Mouse (Mus musculus) ES-E14 (cell line): ENCODE data around the gene Mapk10. TPM values are rescaled to one million over a fixed set of nuclear protein-coding genes. Genes with fewer than 3 reads are reported as not detected.

ENCODE experiments used
- DNase-seq: peaks from one replicate; pipeline ENCODE4 v3.0.0-alpha.2; 2013; ENCODE audit warnings: low read depth, low spot score
- H3K27ac ChIP-seq: 2 replicates; pipeline ENCODE4 v1.5.1; 2012; ENCODE audit warnings: low read depth, mild to moderate bottlenecking, low read length, moderate library complexity, mixed read lengths; ENCODE audit not compliant: poor library complexity, insufficient read depth, severe bottlenecking
- H3K36me3 ChIP-seq: 2 replicates; pipeline ENCODE4 v1.6.1; 2012; ENCODE audit warnings: mild to moderate bottlenecking, low read length, moderate library complexity, mixed read lengths; ENCODE audit not compliant: control insufficient read depth, poor library complexity, insufficient read depth, severe bottlenecking
- H3K4me1 ChIP-seq, 2 experiments: fragments of 150-350 bp in 1 of 2; sonication (generic) in 1 of 2; 2 replicates each; pipeline ENCODE4 v1.6.1; 2012; ENCODE audit warnings: low read length in 2 of 2, mild to moderate bottlenecking in 1 of 2, mixed read lengths in 1 of 2; ENCODE audit not compliant: control insufficient read depth in 2 of 2, insufficient read depth in 2 of 2, poor library complexity in 1 of 2
- H3K4me3 ChIP-seq, 2 experiments: fragments of 150-350 bp in 1 of 2; sonication (generic) in 1 of 2; 2 replicates each; pipeline ENCODE4 v1.5.1; 2012; ENCODE audit warnings: low read length in 2 of 2, low read depth in 1 of 2, mild to moderate bottlenecking in 1 of 2, mixed read lengths in 1 of 2; ENCODE audit not compliant: insufficient read depth in 1 of 2, poor library complexity in 1 of 2, severe bottlenecking in 1 of 2
- H3K9ac ChIP-seq: 2 replicates; pipeline ENCODE4 v1.6.1; 2012; ENCODE audit warnings: low read depth, mild to moderate bottlenecking, low read length, mixed read lengths; ENCODE audit not compliant: poor library complexity, insufficient read depth, severe bottlenecking
- H3K9me3 ChIP-seq: fragments of 150-350 bp; sonication (generic); 2 replicates; pipeline ENCODE4 v1.6.1; 2012; ENCODE audit warnings: low read depth, mild to moderate bottlenecking, low read length; ENCODE audit not compliant: control insufficient read depth, insufficient read depth
- CHD2 ChIP-seq: IDR thresholded peaks from 2 replicates; pipeline ENCODE4 v1.6.1; 2014; ENCODE audit warnings: mild to moderate bottlenecking, low read depth, low read length, inconsistent platforms
- HCFC1 ChIP-seq: IDR thresholded peaks from 2 replicates; pipeline ENCODE4 v1.6.1; 2012; ENCODE audit warnings: low read length, inconsistent platforms, borderline replicate concordance; ENCODE audit not compliant: insufficient read depth
- MAFK ChIP-seq: IDR thresholded peaks from 2 replicates; pipeline ENCODE4 v1.6.1; 2014; ENCODE audit warnings: mild to moderate bottlenecking, low read depth, low read length, inconsistent platforms; ENCODE audit not compliant: insufficient read depth
- ZC3H11A ChIP-seq: IDR thresholded peaks from 2 replicates; pipeline ENCODE4 v1.6.1; 2012; ENCODE audit warnings: low read depth, mild to moderate bottlenecking, inconsistent platforms, low read length, borderline replicate concordance
- ZNF384 ChIP-seq: IDR thresholded peaks from 2 replicates; pipeline ENCODE4 v1.6.1; 2012; ENCODE audit warnings: low read depth, low read length, inconsistent platforms
- in situ Hi-C, 2 experiments: fragments of 600-800 bp; cut with MboI; formaldehyde crosslinking; loops; one replicate each; pipeline ENCODE4 v1.15.1; 2025; ENCODE audit warnings: low sequenced_read_pairs in 2 of 2, inconsistent platforms in 1 of 2; ENCODE audit not compliant: unreplicated experiment in 2 of 2
- total RNA-seq: library from RNA; depleted of rRNA; stranded (reverse); fragments of 300-350 nt; gene quantifications from 2 replicates; pipeline ENCODE4 v1.2.3, GENCODE M21; 2012

The Mapk10 gene
- total RNA-seq, 1 experiment = 1.9 TPM

DNA sequence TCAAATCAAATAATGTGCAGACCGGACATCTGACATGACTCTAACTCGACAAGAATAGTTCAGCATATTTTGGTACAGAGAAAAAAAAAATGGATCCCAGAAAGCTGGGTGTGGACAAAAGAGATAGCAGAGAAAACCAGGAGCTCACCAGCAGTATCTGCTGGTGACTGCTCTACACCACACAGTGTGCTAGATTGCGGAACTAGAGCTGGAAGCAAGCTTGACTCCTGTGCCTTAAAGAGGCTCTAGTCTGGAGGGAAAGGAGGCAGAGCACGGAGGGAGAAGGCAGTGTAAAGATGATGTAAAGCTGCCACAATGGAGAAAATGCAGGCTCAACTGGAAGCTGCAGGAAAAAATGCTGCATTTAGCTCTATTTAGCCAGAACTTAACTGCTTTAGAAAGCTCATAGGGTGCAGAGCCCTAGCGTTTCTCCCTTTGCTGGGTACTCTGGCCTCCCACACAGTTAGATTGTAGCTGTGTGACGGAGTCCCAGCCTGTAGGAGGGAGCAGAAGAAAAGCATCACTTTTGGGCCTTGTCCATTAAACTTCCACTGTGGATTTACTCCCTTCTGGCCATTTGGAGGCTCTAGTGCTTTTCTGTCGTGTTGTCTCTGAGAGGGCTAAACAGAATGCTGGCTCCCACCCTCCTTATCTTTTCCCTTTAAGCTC lies 188.5 kb downstream of the Mapk10 start:
- Histone ChIP-seq H3K9me3 (no peaks in the 10 kb centered on the region), H3K4me3 (no peak overlapping the region), H3K4me1 (no peaks in the 10 kb centered on the region), H3K27ac (no peak overlapping the region), H3K36me3 (no peaks in the 10 kb centered on the region), H3K9ac (no peak overlapping the region)
- in situ Hi-C loops = no loop called here
- DNase-seq = no peak
- no peak for TF ChIP-seq HCFC1
- TF ChIP-seq ZC3H11A = no peak
- TF ChIP-seq ZNF384 = no peak
- TF ChIP-seq MAFK = no peak
- TF ChIP-seq CHD2 = no peak

GRCm38 (mm10) chr5:103021479-103021878 lies 189.7 kb downstream of the Mapk10 start:
- TF ChIP-seq HCFC1 (no peak), MAFK (no peak), CHD2 (no peak), ZNF384 (no peak), ZC3H11A (no peak)
- H3K9ac ChIP-seq = no peak overlapping the region
- H3K4me3 ChIP-seq = no peak overlapping the region
- no peaks in the 10 kb centered on the region for H3K9me3 ChIP-seq
- no peak for DNase-seq
- no peak overlapping the region for H3K27ac ChIP-seq
- in situ Hi-C loops = no loop called here
- H3K4me1 ChIP-seq = no peaks in the 10 kb centered on the region
- no peaks in the 10 kb centered on the region for H3K36me3 ChIP-seq

DNA sequence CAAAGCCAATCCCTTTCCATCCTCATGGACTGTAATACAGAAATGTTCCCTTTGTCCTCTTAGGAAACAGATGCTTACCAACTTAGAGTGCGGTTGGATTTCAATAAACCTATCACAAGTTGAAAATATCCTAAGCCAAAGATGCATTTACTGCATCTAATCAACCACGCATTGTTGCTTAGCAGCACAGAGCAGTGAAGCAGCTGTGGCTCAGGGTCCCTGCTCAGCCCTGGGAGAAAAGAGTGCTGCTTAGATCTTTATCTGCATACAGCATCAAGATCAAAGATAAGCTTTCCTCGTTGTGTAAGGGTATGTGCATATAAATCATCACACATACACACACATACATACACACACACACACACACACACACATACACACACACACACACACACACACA lies 190.2 kb downstream of the Mapk10 start:
- Histone ChIP-seq H3K9me3 (no peaks in the 10 kb centered on the region), H3K9ac (no peak overlapping the region), H3K4me1 (no peaks in the 10 kb centered on the region), H3K36me3 (no peaks in the 10 kb centered on the region), H3K4me3 (no peak overlapping the region), H3K27ac (no peak overlapping the region)
- in situ Hi-C loops = no loop called here
- no peak for DNase-seq
- no peak for TF ChIP-seq ZNF384
- TF ChIP-seq HCFC1 = no peak
- no peak for TF ChIP-seq MAFK
- no peak for TF ChIP-seq CHD2
- TF ChIP-seq ZC3H11A = no peak

DNA sequence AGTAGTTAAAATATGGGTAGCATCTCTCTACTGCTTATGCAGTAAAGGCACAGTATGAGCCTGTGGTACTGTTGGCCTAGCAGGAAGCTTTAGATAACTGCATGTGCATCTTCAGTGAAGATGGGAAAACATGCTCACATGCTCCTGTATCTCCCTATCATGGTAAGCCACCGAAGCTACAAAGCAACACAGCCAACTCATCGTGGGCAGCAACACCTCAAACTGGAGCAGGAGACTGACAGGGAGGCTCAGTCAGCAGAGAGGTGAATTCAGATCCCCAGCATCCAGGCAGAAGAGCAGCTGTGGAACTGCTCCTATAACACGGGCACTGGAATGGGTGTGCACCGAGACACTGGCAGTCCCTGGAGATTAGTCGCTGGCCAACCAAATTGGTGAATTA lies 191.0 kb downstream of the Mapk10 start:
- Histone ChIP-seq H3K27ac (no peak overlapping the region), H3K4me3 (no peak overlapping the region), H3K4me1 (no peaks in the 10 kb centered on the region), H3K9me3 (no peaks in the 10 kb centered on the region), H3K36me3 (no peaks in the 10 kb centered on the region), H3K9ac (no peak overlapping the region)
- TF ChIP-seq ZC3H11A (no peak), CHD2 (no peak)
- in situ Hi-C loops = no loop called here
- DNase-seq = no peak

DNA sequence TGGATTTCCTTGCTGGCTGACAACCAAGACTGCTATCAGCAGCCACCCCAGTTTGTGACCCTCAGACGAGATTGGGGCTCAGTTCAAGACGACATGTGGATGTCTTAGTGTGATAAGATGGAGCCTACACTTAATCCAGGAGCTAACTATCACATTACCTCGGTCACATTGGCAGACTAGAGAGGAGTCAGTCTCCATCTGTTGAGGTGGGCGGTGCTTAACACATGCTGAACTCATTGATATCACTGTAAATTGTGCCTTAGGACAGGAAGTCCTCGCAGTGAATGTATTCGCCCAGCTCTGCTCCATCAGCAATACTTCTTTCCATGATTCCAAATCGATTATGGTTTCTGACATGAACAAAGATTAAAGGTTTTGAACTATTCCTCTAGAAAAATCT lies 193.5 kb downstream of the Mapk10 start:
- in situ Hi-C loops = no loop called here

More for the DNA sequence above, 193.5 kb downstream of the Mapk10 start:
- TF ChIP-seq MAFK (no peak), HCFC1 (no peak), ZC3H11A (no peak), CHD2 (no peak), ZNF384 (no peak)
- Histone ChIP-seq H3K27ac (no peak overlapping the region), H3K9me3 (no peaks in the 10 kb centered on the region), H3K4me3 (no peak overlapping the region), H3K36me3 (no peaks in the 10 kb centered on the region), H3K4me1 (no peaks in the 10 kb centered on the region), H3K9ac (no peak overlapping the region)
- no peak for DNase-seq
